Comparison of ENCODE assay signal across 27 mouse cellular contexts in the genomic region with DNA sequence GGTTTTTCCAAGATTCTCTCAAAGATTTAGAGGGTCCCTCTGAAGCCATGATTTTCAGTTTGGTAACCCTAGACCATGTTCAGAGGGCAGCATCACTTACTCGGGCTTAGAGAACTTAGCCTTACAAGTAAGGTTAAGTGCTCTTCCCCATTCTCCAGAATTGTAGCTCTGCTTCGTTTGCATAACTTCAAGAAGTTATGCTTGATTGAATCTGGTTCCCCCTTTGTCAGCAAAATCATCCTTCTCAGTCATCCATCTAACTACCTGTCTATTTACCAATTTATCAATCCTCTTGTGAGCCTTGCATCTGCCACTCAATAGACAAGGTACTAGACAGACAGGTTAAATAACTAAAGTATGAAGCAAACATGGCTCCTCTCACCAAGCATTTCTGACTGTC.
"Had no signal": no experiment of that assay in that cellular context is flagged by ENCODE, and none has a peak within 500 bp of the region (broad histone marks: within the 10 kb centered on the region; RNA-seq: fewer than 3 reads in every experiment).

No protein-coding gene starts in this region.

- H3K4me3 ChIP-seq: embryonic facial prominence, embryonic 10.5 days; embryonic facial prominence, embryonic 12.5 days; embryonic facial prominence, embryonic 13.5 days; embryonic facial prominence, embryonic 15.5 days; erythroblast, embryonic 14.5 days; forebrain, embryonic 10.5 days; forebrain, embryonic 12.5 days; forebrain, embryonic 13.5 days; forebrain, embryonic 15.5 days; gastrocnemius, adult 2 months; heart, adult 2 months; heart, embryonic 10.5 days had no signal

- H3K27me3 ChIP-seq: embryonic facial prominence, embryonic 12.5 days; embryonic facial prominence, embryonic 13.5 days; embryonic facial prominence, embryonic 15.5 days; forebrain, embryonic 12.5 days; forebrain, embryonic 13.5 days; forebrain, embryonic 15.5 days had no signal

- H3K4me1 ChIP-seq: embryonic facial prominence, embryonic 10.5 days; embryonic facial prominence, embryonic 12.5 days; embryonic facial prominence, embryonic 13.5 days; embryonic facial prominence, embryonic 15.5 days; forebrain, embryonic 10.5 days; forebrain, embryonic 12.5 days; forebrain, embryonic 13.5 days; forebrain, embryonic 15.5 days; heart, embryonic 10.5 days had no signal

- H3K9me3 ChIP-seq: embryonic facial prominence, embryonic 10.5 days; embryonic facial prominence, embryonic 12.5 days; embryonic facial prominence, embryonic 13.5 days; embryonic facial prominence, embryonic 15.5 days; forebrain, embryonic 10.5 days; forebrain, embryonic 12.5 days; forebrain, embryonic 13.5 days; forebrain, embryonic 15.5 days; heart, embryonic 10.5 days had no signal

- ATAC-seq: forebrain, embryonic 13.5 days; forebrain, embryonic 14.5 days; forebrain, embryonic 15.5 days; forebrain, embryonic 16.5 days; forebrain, postnatal 0 days had no signal

- H3K9ac ChIP-seq: embryonic facial prominence, embryonic 12.5 days; embryonic facial prominence, embryonic 13.5 days; embryonic facial prominence, embryonic 15.5 days; forebrain, embryonic 12.5 days; forebrain, embryonic 13.5 days; forebrain, embryonic 15.5 days; forebrain, postnatal 0 days had no signal

- DNase-seq: cerebellum, adult 9-11 months; cerebellum, postnatal 10 days; cerebellum, postnatal 14 days; cerebellum, postnatal 25 days; cerebellum, postnatal 36 days; embryo, embryonic 11 days; forebrain, postnatal 0 days; gastrocnemius, adult 2 months; gastrocnemius, postnatal 10 days; gastrocnemius, postnatal 14 days; gastrocnemius, postnatal 25 days; gastrocnemius, postnatal 36 days; heart, adult 11 months; heart, adult 18-20 months; heart, adult 2 months had no signal

- H3K4me2 ChIP-seq: embryonic facial prominence, embryonic 12.5 days; embryonic facial prominence, embryonic 13.5 days; embryonic facial prominence, embryonic 15.5 days; forebrain, embryonic 12.5 days; forebrain, embryonic 13.5 days; forebrain, embryonic 15.5 days had no signal

- H3K27ac ChIP-seq: embryonic facial prominence, embryonic 10.5 days; embryonic facial prominence, embryonic 12.5 days; embryonic facial prominence, embryonic 13.5 days; embryonic facial prominence, embryonic 15.5 days; forebrain, embryonic 10.5 days; forebrain, embryonic 12.5 days; forebrain, embryonic 13.5 days; forebrain, embryonic 15.5 days; gastrocnemius, adult 2 months; heart, adult 2 months; heart, embryonic 10.5 days had no signal

- H3K36me3 ChIP-seq: embryonic facial prominence, embryonic 10.5 days; embryonic facial prominence, embryonic 12.5 days; embryonic facial prominence, embryonic 13.5 days; embryonic facial prominence, embryonic 15.5 days; forebrain, embryonic 10.5 days; forebrain, embryonic 12.5 days; forebrain, embryonic 15.5 days; heart, embryonic 10.5 days had no signal
